Mouse (Mus musculus): ENCODE results near the gene Gsg1l. TPM values are rescaled to one million over a fixed set of nuclear protein-coding genes. Genes with fewer than 3 reads are reported as not detected.

Gene Gsg1l
- polyA plus RNA-seq (2014; fragmentation: Nextera tagmentation; extraction: Ambion mirVana), result 0.70 and 0.75 TPM in 2 replicates

- H3K4me1 ChIP-seq (ENCODE audit: control insufficient read depth, insufficient read depth, low read length), result peaks cover 6% of the 10 kb centered on the region; the same call in 1 of the 2 replicates
- peak within 1 kb of the TSS; percentile 58 for H3K4me3 ChIP-seq (ENCODE audit: low read depth, low read length)
- peak within 1 kb of the TSS; percentile 99 for H3K4me2 ChIP-seq (ENCODE audit: low read depth, low read length)
- H3K9ac ChIP-seq (replicated peaks; ENCODE audit: low read length), result peak within 1 kb of the TSS; percentile 50
- no peaks in the 10 kb centered on the region for H3K9me3 ChIP-seq (replicated peaks; ENCODE audit: control insufficient read depth, low read length)
- no peaks in the 10 kb centered on the region for H3K36me3 ChIP-seq (replicated peaks; ENCODE audit: control insufficient read depth, insufficient read depth, low read depth, low read length)
- under 1% methylated on average over 48 of the region's 49 CpGs for WGBS
- DNase-seq (ENCODE audit: low spot score) (no peak), ATAC-seq (replicated peaks; ENCODE audit: insufficient number of reproducible peaks, low FRiP score, low TSS enrichment, low read depth) (no peak)
- no peak within 1 kb of the TSS for H3K27ac ChIP-seq (replicated peaks; ENCODE audit: low read depth, low read length)
- peaks cover 45% of the 10 kb centered on the region for H3K27me3 ChIP-seq (ENCODE audit: control insufficient read depth, insufficient read depth, low read length)
Measured at GRCm38 (mm10) chr7:126082286-126082741, at the start of gene Gsg1l. Gene Gsg1l (minus strand): TSS chr7:126082411.

GRCm38 (mm10) chr7:126127673-126128072 lies 45.5 kb upstream of the Gsg1l start:
- Histone ChIP-seq H3K4me2 (ENCODE audit: low read depth, low read length) (no peak overlapping the region), H3K9me3 (replicated peaks; ENCODE audit: control insufficient read depth, low read length) (no peaks in the 10 kb centered on the region), H3K27me3 (ENCODE audit: control insufficient read depth, insufficient read depth, low read length) (no peaks in the 10 kb centered on the region), H3K36me3 (replicated peaks; ENCODE audit: control insufficient read depth, insufficient read depth, low read depth, low read length) (no peaks in the 10 kb centered on the region), H3K9ac (replicated peaks; ENCODE audit: low read length) (no peak overlapping the region), H3K4me1 (ENCODE audit: control insufficient read depth, insufficient read depth, low read length) (no peaks in the 10 kb centered on the region), H3K27ac (replicated peaks; ENCODE audit: low read depth, low read length) (no peak overlapping the region), H3K4me3 (ENCODE audit: low read depth, low read length) (no peak overlapping the region)
- no peak for ATAC-seq (replicated peaks; ENCODE audit: insufficient number of reproducible peaks, low FRiP score, low TSS enrichment, low read depth)
- DNase-seq (ENCODE audit: low spot score), result no peak
- 91% methylated on average over 2 of the region's 2 CpGs for WGBS

- Histone ChIP-seq H3K27me3 (ENCODE audit: control insufficient read depth, insufficient read depth, low read length) (no peaks in the 10 kb centered on the region), H3K36me3 (replicated peaks; ENCODE audit: control insufficient read depth, insufficient read depth, low read depth, low read length) (no peaks in the 10 kb centered on the region), H3K27ac (replicated peaks; ENCODE audit: low read depth, low read length) (no peak overlapping the region), H3K9me3 (replicated peaks; ENCODE audit: control insufficient read depth, low read length) (no peaks in the 10 kb centered on the region), H3K4me3 (ENCODE audit: low read depth, low read length) (no peak overlapping the region), H3K9ac (replicated peaks; ENCODE audit: low read length) (no peak overlapping the region), H3K4me2 (ENCODE audit: low read depth, low read length) (no peak overlapping the region), H3K4me1 (ENCODE audit: control insufficient read depth, insufficient read depth, low read length) (no peaks in the 10 kb centered on the region)
- no peak for DNase-seq (ENCODE audit: low spot score)
- no peak for ATAC-seq (replicated peaks; ENCODE audit: insufficient number of reproducible peaks, low FRiP score, low TSS enrichment, low read depth)
- 82% methylated on average over 3 of the region's 3 CpGs for WGBS
Measured at GRCm38 (mm10) chr7:126126502-126126901, 44.3 kb upstream of the Gsg1l start.

GRCm38 (mm10) chr7:126121533-126121932 lies 39.3 kb upstream of the Gsg1l start:
- H3K36me3 ChIP-seq (replicated peaks; ENCODE audit: control insufficient read depth, insufficient read depth, low read depth, low read length), result no peaks in the 10 kb centered on the region; the same call in 1 of the 2 replicates

GRCm38 (mm10) chr7:126119819-126120218 lies 37.6 kb upstream of the Gsg1l start:
- Histone ChIP-seq H3K27me3 (ENCODE audit: control insufficient read depth, insufficient read depth, low read length) (no peaks in the 10 kb centered on the region), H3K4me2 (ENCODE audit: low read depth, low read length) (no peak overlapping the region), H3K4me3 (ENCODE audit: low read depth, low read length) (no peak overlapping the region), H3K36me3 (replicated peaks; ENCODE audit: control insufficient read depth, insufficient read depth, low read depth, low read length) (no peaks in the 10 kb centered on the region; the same call in none of the 2 replicates), H3K27ac (replicated peaks; ENCODE audit: low read depth, low read length) (no peak overlapping the region), H3K4me1 (ENCODE audit: control insufficient read depth, insufficient read depth, low read length) (no peaks in the 10 kb centered on the region), H3K9me3 (replicated peaks; ENCODE audit: control insufficient read depth, low read length) (no peaks in the 10 kb centered on the region), H3K9ac (replicated peaks; ENCODE audit: low read length) (no peak overlapping the region)
- 75% methylated on average over 6 of the region's 6 CpGs for WGBS
- ATAC-seq (replicated peaks; ENCODE audit: insufficient number of reproducible peaks, low FRiP score, low TSS enrichment, low read depth) (no peak), DNase-seq (ENCODE audit: low spot score) (no peak)

More at GRCm38 (mm10) chr7:126121533-126121932, 39.3 kb upstream of the Gsg1l start:
- no peak for ATAC-seq (replicated peaks; ENCODE audit: insufficient number of reproducible peaks, low FRiP score, low TSS enrichment, low read depth)
- no peaks in the 10 kb centered on the region for H3K4me1 ChIP-seq (ENCODE audit: control insufficient read depth, insufficient read depth, low read length)
- H3K4me2 ChIP-seq (ENCODE audit: low read depth, low read length), result no peak overlapping the region
- H3K4me3 ChIP-seq (ENCODE audit: low read depth, low read length), result no peak overlapping the region
- 85% methylated on average over 4 of the region's 4 CpGs for WGBS
- H3K27ac ChIP-seq (replicated peaks; ENCODE audit: low read depth, low read length), result no peak overlapping the region
- no peak overlapping the region for H3K9ac ChIP-seq (replicated peaks; ENCODE audit: low read length)
- DNase-seq (ENCODE audit: low spot score), result no peak
- no peaks in the 10 kb centered on the region for H3K9me3 ChIP-seq (replicated peaks; ENCODE audit: control insufficient read depth, low read length)
- no peaks in the 10 kb centered on the region for H3K27me3 ChIP-seq (ENCODE audit: control insufficient read depth, insufficient read depth, low read length)

GRCm38 (mm10) chr7:126113263-126113662 lies 31.1 kb upstream of the Gsg1l start:
- WGBS, result 93% methylated on average over 4 of the region's 4 CpGs
- ATAC-seq (replicated peaks; ENCODE audit: insufficient number of reproducible peaks, low FRiP score, low TSS enrichment, low read depth) (no peak), DNase-seq (ENCODE audit: low spot score) (no peak)
- H3K9ac ChIP-seq (replicated peaks; ENCODE audit: low read length), result no peak overlapping the region
- H3K27ac ChIP-seq (replicated peaks; ENCODE audit: low read depth, low read length), result no peak overlapping the region
- no peaks in the 10 kb centered on the region for H3K9me3 ChIP-seq (replicated peaks; ENCODE audit: control insufficient read depth, low read length)
- no peaks in the 10 kb centered on the region for H3K27me3 ChIP-seq (ENCODE audit: control insufficient read depth, insufficient read depth, low read length)
- no peaks in the 10 kb centered on the region for H3K4me1 ChIP-seq (ENCODE audit: control insufficient read depth, insufficient read depth, low read length)
- H3K4me2 ChIP-seq (ENCODE audit: low read depth, low read length), result no peak overlapping the region
- H3K4me3 ChIP-seq (ENCODE audit: low read depth, low read length), result no peak overlapping the region
- H3K36me3 ChIP-seq (replicated peaks; ENCODE audit: control insufficient read depth, insufficient read depth, low read depth, low read length), result no peaks in the 10 kb centered on the region; the same call in 1 of the 2 replicates

- H3K9ac ChIP-seq (replicated peaks; ENCODE audit: low read length), result no peak overlapping the region
- H3K4me3 ChIP-seq (ENCODE audit: low read depth, low read length), result no peak overlapping the region
- ATAC-seq (replicated peaks; ENCODE audit: insufficient number of reproducible peaks, low FRiP score, low TSS enrichment, low read depth) (no peak), DNase-seq (ENCODE audit: low spot score) (no peak)
- H3K27ac ChIP-seq (replicated peaks; ENCODE audit: low read depth, low read length), result no peak overlapping the region
- H3K36me3 ChIP-seq (replicated peaks; ENCODE audit: control insufficient read depth, insufficient read depth, low read depth, low read length), result peaks cover 3% of the 10 kb centered on the region
- H3K9me3 ChIP-seq (replicated peaks; ENCODE audit: control insufficient read depth, low read length), result no peaks in the 10 kb centered on the region
- WGBS, result 88% methylated on average over 2 of the region's 2 CpGs
- H3K4me2 ChIP-seq (ENCODE audit: low read depth, low read length), result no peak overlapping the region
- H3K27me3 ChIP-seq (ENCODE audit: control insufficient read depth, insufficient read depth, low read length), result no peaks in the 10 kb centered on the region
- H3K4me1 ChIP-seq (ENCODE audit: control insufficient read depth, insufficient read depth, low read length), result no peaks in the 10 kb centered on the region
Measured at GRCm38 (mm10) chr7:126111230-126111629, 29.0 kb upstream of the Gsg1l start.

- WGBS, result 92% methylated on average over 3 of the region's 3 CpGs
- DNase-seq (ENCODE audit: low spot score), result no peak
- Histone ChIP-seq H3K4me1 (ENCODE audit: control insufficient read depth, insufficient read depth, low read length) (no peaks in the 10 kb centered on the region), H3K27me3 (ENCODE audit: control insufficient read depth, insufficient read depth, low read length) (no peaks in the 10 kb centered on the region), H3K4me2 (ENCODE audit: low read depth, low read length) (no peak overlapping the region), H3K27ac (replicated peaks; ENCODE audit: low read depth, low read length) (no peak overlapping the region), H3K9me3 (replicated peaks; ENCODE audit: control insufficient read depth, low read length) (no peaks in the 10 kb centered on the region), H3K4me3 (ENCODE audit: low read depth, low read length) (no peak overlapping the region), H3K9ac (replicated peaks; ENCODE audit: low read length) (no peak overlapping the region), H3K36me3 (replicated peaks; ENCODE audit: control insufficient read depth, insufficient read depth, low read depth, low read length) (peaks cover 3% of the 10 kb centered on the region)
- ATAC-seq (replicated peaks; ENCODE audit: insufficient number of reproducible peaks, low FRiP score, low TSS enrichment, low read depth), result no peak
Measured at GRCm38 (mm10) chr7:126109898-126110297, 27.7 kb upstream of the Gsg1l start.

Data from embryonic facial prominence, embryonic 11.5 days (tissue).